Mouse (Mus musculus) c-Kit-positive CD71-positive TER-119-negative erythroid progenitor cells, embryonic 14.5 days (primary cell): Measurements from ENCODE around the gene Foxa2.
A peak's percentile ranks its signal among the peaks of the same experiment; 100 is the strongest.

Source experiments
- DNase-seq: peaks from one replicate; pipeline ENCODE4 v3.0.0-alpha.2; 2013; ENCODE audit warnings: low read depth

Gene Foxa2

GRCm38 (mm10) chr2:148046799-148047165 lies at the start of gene Foxa2:
Gene Foxa2 (minus strand): TSS chr2:148046969.
- no peak for DNase-seq

- no peak for DNase-seq
These were observed 45.3 kb upstream of the Foxa2 start for GRCm38 (mm10) chr2:148092089-148092488.

GRCm38 (mm10) chr2:148091657-148092056 lies 44.9 kb upstream of the Foxa2 start:
- no peak for DNase-seq

DNA sequence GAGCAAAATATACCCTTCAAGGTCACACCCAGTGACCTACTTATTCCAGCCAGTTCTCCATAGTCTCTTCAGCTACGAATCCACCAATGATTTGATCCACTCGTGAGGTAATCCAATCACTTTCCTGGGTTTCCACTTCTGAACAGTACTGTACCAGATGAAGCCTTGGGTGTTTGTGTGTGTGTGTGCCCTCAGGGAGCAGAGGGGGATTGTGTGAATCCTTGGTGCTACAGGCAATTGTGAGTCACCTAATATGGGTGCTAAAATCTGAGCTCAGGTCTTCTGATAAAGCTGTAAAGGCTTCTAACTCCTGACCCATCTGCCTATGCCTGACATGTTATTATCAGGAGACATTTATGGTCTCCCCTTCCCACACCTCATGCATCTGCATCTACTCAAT lies 43.3 kb upstream of the Foxa2 start:
- DNase-seq = no peak

DNA sequence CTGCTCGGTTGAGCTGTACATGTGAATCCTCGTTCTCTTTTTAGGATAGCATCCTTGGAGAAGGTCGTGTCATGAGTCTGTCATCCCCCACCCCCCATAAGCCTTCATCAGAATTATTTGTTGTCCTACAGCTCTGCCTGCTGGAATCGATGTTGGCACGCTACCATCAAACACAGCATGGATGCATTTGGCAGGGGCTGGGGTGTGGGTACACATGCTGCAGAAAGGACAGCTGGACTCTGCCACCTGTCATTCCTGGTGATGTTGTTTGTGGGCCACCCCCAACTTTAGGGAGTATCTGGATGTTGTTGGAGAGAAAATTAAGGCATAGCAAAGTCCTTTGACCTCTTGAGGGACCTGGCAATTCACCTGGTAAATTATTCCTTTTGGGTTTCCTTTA lies 38.8 kb upstream of the Foxa2 start:
- no peak for DNase-seq

- DNase-seq = no peak
These were observed 38.4 kb upstream of the Foxa2 start for GRCm38 (mm10) chr2:148085126-148085525.

- peak; percentile 2 for DNase-seq
These were observed 35.5 kb upstream of the Foxa2 start for GRCm38 (mm10) chr2:148082283-148082682.

DNA sequence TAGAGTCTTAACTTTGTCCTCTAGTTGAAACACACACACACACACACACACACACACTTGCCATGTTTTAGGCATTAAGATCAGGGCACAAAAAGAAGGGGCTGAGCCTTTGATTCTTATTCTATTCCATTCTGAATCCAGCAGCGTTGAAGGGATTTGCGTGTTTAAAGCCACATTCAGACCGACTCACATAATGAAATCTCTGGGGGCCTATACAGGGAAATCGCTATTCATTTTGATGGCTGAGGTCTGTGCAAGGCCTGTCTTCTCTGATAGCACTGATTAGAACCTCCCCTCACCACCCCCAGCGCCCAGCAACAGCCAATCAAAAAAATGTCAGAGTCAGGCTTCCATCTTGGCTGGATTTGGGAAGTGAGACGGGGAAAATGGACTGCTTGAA lies 13.9 kb upstream of the Foxa2 start:
- DNase-seq = no peak

DNA sequence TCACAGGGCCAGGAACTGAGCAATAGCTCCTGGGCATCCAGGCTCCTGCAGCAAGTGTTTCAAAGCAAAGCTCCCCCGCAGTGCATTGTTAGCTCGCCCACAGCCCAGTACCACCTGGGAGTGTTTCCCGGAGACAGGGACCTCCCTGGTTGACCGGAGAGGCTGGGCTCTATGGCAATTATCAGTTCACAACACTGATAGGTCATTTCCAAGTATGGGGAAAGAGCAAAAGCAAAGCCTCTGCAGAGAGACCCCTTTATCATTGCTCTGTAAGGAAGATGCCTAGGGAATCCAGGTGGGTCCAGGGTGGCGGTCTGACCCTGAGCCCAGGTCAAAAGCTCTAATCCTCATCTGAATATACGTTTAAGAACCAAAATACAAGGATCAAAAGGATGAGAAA lies 6.6 kb upstream of the Foxa2 start:
- no peak for DNase-seq

- peak; percentile 8 for DNase-seq
These were observed 1.8 kb upstream of the Foxa2 start for GRCm38 (mm10) chr2:148048484-148049129.

DNA sequence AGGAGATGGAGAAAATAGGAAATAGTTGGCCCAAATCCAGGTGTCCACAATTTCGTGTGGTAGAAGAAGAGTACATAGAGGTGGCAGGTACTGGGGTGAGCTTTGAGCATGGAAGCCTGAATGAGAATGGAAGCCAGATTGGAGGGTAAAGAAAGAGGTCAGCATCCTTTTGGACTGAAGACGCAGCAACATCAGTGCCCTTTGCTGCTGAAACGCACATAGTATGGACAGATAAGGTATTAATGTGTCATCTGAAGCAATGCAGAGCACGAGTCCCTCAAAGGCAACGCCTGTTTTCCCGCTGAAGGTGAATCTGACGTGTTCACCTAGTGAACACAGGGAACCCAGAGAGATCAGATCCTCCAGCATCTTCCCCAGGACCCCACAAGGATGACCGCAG lies 842 bp upstream of the Foxa2 start:
- no peak for DNase-seq

GRCm38 (mm10) chr2:148045937-148046798 lies 601 bp downstream of the Foxa2 start:
- DNase-seq = no peak

DNA sequence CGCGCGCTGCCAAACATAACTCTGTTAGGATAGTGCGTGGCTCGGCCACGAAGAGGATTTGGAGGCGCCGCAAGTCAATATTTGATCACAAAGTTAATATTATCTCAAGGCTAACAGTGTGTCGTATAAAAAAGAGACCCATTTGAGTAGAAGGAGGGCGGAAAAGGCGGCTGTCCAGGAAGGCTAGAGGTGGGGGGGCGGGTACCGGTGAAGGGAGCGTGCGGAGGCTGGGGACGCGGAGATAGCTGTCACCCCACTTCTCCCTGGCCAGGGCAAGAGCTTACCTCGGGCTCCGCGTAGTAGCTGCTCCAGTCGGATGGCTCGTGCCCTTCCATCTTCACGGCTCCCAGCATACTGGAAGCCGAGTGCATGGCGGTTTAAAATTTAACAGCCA lies 1.2 kb downstream of the Foxa2 start:
- DNase-seq = no peak

DNA sequence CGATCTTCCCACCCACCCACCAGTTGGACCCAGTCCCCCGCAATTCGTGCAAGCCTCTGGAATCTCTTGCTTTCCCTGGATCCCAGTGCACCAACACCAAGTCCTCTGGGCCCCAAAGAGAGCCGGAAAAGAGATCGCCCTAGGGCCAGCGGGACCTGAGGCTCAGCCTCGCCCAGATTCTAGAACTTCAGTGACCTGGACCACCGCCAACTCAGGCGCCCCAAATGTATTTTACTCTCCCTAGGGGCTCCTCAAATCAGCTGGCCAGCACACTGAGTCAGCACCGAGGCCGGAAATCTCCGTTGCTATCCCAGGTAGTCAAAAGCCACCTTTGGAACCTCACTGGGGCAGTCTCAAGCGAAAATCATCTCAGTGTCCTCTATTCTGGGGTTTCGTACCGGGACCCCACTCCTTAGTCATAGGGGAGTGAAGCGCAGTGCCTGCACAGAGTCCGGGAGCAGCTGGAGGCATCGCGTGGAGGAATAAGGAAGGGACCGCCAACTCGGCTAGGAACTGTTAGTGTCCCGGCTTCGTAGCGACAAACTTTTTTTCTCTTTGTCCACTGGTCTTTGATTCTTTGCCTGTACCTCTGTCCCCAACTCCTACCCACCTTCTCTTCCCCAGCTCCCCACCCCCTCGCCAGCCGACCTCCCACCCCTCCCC lies 1.8 kb downstream of the Foxa2 start:
- no peak for DNase-seq

- no peak for DNase-seq
These were observed 2.5 kb downstream of the Foxa2 start for GRCm38 (mm10) chr2:148043976-148044876.

GRCm38 (mm10) chr2:148043271-148043975 lies 3.3 kb downstream of the Foxa2 start:
- no peak for DNase-seq

- DNase-seq = no peak
These were observed 4.6 kb downstream of the Foxa2 start for GRCm38 (mm10) chr2:148042126-148042640.

DNA sequence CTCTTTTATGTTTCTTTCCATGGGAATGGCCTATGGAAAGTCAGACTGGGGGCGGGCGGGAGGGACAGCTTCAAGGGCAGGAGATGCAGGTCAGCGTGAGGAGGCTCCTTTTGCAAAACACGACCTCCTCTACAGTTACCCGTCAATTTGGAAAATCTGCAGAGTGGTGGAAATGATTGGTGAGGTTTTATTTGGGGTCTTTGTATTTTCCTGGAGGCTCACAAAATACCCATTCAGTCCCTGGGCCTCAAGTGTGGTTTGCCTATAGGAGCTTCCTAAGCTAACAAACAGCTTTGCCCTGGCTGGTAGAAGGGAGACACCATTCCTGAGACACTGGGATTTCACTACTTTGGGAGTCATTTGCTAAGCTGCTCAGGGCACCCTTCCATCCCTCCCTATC lies 5.4 kb downstream of the Foxa2 start:
- DNase-seq = no peak

GRCm38 (mm10) chr2:148040236-148041121 lies 6.3 kb downstream of the Foxa2 start:
- DNase-seq = no peak
